Mouse (Mus musculus) urinary bladder, adult 18-20 months (tissue): Measurements from ENCODE around the gene Hprt.

Experiments
- DNase-seq, 2 experiments: peaks; one replicate each; pipeline ENCODE4 v3.0.0; 2022; ENCODE audit warnings: low spot score in 2 of 2, mixed read lengths in 2 of 2

Gene Hprt

DNA sequence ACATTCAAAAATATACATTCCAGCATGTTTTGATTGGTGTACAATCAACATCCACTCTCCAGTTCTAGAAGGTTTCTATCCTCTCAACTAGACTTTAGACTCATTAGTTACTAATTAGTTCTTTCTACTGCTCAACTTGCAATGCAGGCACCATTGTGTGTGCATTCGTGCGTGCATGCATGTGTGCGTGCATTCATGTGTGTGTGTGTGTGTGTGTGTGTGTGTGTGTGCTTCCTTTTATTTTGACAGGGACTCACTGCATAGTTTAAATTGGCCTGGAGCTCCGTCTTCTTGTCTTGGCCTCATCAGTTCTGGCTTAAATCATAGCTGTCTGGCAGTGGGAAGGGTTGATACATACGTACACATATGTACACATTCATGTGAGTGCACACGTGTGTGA, 53.1 kb downstream of the Hprt start:
- DNase-seq, result no peak

DNA sequence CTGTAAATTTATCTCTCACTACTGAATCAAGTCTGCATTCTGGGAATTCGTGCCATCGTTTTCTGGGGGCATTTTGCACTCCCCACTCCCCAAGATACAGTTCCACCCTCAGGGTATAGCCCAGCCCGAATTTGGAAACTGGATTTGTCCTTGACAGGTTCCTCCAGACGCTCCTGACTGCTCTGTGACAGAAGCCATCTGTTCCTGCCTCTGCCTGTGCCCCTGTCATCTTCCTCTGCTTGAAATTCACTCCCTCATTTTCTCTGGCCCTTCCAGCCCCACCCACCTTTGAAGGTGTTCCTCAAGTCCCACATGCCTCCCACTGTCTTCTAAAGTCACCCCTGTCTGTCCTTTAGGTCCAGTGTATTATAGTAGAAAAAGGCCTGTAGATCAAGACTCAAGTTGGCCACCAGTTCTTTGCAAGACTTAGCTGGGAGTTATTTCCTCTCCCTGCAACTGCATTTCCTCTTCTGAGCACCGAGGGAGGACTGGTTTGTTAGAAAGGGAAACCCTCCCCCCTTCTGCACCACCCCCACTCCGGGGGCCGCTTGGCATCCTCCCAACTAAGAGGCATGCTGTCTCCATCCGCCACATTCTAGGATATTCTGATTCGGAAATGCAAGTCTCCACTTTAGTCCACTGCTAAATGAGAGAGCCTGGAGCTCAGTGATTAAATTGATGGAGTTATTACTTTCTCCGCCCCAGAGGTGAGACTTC, 57.4 kb downstream of the Hprt start:
- DNase-seq, result no peak

DNA sequence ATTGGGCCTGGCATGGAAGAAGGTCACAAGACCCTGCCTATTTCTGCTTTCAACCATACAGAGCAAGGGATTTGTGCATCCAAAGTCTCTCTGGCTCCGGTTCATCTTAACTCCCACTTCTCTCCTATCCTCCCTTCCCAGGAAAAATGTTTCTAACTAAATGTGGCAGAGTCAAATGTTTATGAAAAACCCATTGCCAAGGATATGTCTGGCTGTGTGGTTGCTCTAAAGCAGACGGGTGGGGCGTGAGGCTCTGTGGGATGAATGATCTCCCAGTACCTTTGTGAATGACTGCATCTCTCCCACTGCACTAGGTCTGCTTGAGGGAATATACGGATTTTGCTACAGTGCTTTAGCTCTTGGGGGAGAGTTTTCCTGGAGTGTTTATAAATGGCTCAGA, 58.1 kb downstream of the Hprt start:
- DNase-seq, result no peak

DNA sequence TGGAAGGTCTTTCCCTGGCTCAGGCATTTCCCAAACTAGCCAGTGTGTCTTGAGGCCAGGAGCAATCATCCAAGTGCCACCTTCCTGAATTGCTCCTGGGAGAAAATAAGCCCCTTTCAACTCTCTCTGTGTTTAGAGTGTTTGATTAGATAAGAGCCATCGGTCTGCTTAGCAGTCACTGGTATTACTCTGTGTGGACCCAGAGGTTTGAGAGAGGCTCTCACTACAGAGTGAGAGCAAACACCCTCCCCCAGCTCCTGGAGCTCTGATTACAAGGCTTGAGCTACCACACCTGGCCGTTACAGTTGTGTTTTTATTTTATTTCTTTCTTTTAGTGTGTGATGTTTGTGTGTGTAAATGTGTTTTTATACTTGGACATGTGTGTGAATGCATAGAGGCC, 59.0 kb downstream of the Hprt start:
- DNase-seq, result no peak

DNA sequence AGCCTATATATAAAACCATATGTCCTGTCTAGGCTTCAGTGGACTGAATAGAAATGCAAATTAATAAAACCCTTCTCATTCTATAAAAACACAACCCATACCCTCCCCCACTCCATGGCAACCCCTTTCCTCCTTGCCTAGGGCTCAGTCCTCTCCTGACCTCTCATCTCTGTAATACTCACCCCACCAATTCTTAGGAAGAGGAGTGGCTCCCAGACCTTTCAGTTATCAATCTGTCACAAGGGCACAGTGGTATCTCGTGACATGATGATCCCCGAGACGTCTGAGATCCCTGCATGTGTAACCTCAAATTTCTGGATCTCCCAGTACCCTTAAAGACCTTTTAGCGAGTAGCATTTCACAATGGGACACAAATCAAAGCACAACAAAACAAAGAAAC, 61.3 kb downstream of the Hprt start:
- no peak for DNase-seq

- no peak for DNase-seq
Measured at GRCm38 (mm10) chrX:53050353-53050752, 62.4 kb downstream of the Hprt start.

DNA sequence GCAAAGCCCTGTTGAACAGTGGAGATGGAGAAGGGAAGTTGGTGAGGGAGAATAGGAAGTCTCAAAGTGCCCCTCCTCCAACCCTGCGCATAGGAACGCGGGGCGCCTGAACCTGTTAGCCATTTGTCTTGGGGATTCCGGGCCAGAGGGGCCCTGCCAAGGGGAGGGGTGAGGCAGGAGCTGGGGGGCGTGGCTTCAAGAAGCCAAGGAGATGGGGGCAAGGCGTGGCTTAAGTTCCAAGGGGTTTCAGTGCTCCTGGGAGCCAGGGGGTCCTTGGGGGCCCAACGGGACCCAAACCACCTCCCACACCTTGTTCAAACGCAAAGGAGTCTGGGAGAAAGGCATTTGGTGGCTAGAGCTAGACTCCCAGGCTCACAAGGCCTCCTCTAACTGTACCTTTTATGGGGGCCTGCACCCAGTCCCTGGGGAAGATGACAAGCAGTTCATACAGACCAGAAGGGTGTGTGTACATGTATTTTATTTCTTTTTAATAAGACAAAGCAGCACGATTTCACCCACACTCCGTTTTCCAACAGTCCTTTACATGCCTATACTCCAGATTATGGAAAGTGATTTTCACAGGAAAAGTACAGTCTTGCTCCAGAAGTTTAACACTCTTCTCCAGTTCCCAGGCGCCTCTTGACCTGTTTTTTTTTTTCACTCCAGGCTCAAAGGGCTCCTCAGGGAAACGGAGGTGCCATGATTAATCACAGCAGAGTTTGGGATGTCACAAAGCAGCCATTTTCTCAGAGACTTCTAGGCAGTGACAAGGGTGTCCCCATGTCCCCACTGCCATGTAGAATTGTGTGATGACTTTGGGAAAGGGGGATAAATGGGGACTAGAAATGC, 64.9 kb downstream of the Hprt start:
- no peak for DNase-seq

DNA sequence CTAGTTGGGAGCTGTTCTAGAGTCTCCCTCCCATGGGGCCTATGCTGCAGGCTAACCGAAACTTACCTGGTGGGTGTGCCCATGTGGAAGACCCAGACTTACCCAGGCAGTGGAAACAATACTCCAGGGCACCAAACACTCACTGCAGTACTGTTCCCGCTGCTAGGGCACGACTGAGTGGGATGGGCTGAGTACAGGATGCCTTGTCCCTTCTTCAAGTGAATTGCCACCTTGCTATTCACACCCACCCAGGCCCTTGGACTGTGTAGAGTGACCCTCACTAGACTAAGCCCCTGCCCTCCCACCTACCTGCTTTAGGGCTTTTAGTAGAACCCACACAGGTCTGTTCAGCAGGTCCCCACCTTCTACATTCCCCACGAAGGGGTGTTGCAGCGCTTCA, 65.9 kb downstream of the Hprt start:
- no peak for DNase-seq

GRCm38 (mm10) chrX:53055771-53056170, 67.8 kb downstream of the Hprt start:
- no peak for DNase-seq

DNA sequence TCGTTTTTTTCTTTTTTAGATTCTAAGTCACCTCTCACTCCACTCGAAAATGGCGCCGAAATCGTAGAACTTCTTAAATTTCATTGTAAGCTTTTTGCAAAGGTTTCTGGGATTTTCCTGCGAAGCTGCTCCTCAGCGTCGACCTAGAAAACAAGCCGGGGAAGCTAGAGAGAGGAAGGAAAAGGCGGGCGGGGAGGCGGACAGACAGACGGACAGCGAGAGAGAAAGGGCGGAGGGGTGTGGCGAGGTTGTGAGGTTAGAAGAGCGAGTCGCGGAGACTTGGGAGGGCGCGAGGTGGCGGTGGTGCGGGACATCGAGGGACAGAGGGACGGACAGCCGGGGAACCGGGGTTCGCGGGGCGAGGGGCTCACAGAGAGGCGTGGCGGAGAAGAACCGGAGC, 68.7 kb downstream of the Hprt start:
- DNase-seq, result peak in 1 of 2 experiments; percentile 6

- DNase-seq, result peak; percentile 53 to 67
Measured at GRCm38 (mm10) chrX:53057054-53057759, 69.3 kb downstream of the Hprt start.

DNA sequence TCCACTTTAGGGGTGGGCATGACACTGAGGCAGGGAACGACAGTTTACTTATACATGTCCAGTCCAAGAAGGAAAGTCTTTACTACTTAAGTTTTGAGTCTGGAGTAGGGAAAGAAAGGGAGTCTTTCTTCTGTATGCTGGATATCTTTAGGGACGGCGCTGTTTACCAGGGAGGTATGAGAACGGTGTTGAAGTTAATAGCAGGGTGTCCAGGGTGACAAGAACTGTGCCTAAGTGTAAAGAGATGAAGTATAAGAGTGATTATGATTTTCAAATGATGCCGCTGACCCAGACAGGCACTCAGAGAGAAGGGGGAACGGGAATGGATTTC, 69.8 kb downstream of the Hprt start:
- no peak for DNase-seq

DNA sequence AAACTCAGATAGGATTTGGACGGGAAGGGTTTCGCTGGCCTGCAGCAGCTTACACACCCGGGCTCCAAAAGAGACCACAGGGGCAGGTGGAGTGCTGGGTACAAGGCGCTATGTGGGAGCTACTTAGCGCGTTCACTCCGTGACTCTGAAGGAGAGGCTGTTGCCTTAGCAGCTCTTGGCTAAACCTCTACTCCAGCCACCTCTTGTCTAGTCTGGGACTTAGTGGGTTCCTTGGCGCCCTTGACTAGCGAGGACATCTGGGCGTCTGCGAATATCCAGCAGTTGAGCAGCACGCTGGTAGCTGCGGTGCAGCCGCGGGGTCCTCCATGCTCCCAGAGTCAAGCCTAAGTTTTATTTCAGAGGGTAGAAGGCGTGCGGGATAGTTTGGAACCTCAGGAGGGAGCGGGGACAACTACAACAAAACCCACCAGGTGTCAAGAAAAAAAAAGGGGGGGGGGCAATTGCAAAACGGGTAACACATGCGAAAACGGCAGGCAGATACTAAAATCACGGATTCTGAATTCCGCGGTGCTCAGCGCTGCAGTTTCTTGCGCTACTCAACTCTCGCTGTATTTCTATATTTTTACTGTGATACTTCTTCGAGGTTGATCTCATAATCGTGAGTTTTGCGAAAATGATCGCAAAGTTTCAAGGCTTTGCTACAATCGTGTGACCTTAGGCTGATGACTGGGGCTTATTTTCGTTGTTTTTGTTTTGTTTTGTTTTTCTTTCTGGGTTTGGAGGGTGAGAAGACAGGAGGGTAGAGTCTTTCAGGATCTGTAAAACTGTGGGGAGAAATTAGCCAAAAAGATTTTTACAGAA, 70.7 kb downstream of the Hprt start:
- DNase-seq, result peak in 1 of 2 experiments; percentile 15

GRCm38 (mm10) chrX:53059426-53060007, 71.6 kb downstream of the Hprt start:
- DNase-seq, result no peak

DNA sequence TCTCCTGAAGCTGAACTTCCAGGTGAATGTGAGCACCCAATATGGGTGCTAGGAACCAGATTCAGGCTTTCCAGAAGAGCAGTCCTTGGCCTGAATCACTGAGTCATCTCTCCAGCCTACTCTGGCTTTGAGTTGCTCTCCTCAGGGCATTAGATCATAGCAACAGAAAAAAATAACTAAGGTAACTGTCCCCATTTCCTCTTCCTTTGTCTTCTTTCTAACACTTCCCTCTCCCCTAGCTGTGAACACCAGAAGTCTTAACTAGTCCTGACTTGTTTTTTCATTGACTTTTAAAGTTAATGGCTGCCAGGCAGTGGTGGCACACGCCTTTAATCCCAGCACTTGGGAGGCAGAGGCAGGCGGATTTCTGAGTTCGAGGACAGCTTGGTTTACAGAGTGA, 76.5 kb downstream of the Hprt start:
- DNase-seq, result no peak
